Mouse (Mus musculus): Measurements from ENCODE around the gene Tbx3. TPM values are rescaled to one million over a fixed set of nuclear protein-coding genes. Genes with fewer than 3 reads are reported as not detected.

The Tbx3 gene
- polyA plus RNA-seq, 1 experiment = 4.5 TPM

DNA sequence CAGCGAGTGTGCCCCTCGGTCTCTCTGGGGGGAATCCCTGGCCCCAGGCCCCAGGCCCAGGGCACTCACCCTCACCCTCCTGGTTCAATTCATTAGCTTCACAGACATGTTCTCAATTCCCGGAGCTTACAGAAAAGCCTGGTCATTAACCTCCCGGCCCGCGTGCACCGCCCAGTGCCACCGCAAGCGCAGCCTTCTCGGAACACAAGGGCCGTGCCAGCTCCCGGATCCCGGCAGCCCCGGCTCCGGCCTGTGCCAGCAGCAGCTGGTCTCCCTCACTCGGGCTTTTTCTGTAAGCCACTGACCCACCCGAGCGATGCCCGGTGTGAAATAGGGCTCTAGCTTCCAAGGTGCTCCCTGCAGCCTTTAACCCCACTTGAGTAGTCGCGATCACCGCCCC lies 43.8 kb upstream of the Tbx3 start:
- H3K27me3 ChIP-seq (ENCODE audit: control insufficient read depth, insufficient read depth, insufficient read length) = no peaks in the 10 kb centered on the region
- no peak overlapping the region for H3K4me3 ChIP-seq (ENCODE audit: insufficient read depth, poor library complexity, severe bottlenecking)
- no peaks in the 10 kb centered on the region for H3K79me3 ChIP-seq (ENCODE audit: low read depth)
- no peaks in the 10 kb centered on the region for H3K36me3 ChIP-seq (ENCODE audit: control insufficient read depth, insufficient read depth)
- H3K79me2 ChIP-seq (ENCODE audit: control insufficient read depth, insufficient read depth) = no peaks in the 10 kb centered on the region
- H3ac ChIP-seq (ENCODE audit: control insufficient read depth, insufficient read length, low read depth) = no peak overlapping the region
- TF ChIP-seq USF1 (IDR thresholded peaks at IDR 0.05; ENCODE audit: low read depth) = no peak
- TF ChIP-seq MAX (IDR thresholded peaks at IDR 0.05) = no peak

DNA sequence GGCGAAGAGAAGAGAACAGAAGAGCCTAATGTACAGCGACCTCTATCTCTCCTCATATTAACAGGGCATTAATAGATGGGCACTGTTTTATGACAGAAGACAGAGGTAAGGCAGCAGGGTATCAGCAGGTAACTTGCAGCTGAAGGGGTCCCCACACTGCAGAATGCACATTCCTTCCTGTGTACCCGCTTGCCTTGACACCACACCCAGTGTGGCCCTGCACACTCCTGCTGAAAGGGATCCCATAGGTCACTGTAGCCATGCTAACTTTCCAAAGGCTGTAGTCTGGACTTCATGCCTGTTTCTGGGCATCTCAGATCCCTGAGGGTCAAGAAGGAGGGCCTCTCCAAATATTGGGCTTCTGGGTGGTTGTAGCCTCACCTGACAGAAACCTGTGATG lies 42.4 kb upstream of the Tbx3 start:
- Histone ChIP-seq H3K79me3 (ENCODE audit: low read depth) (no peaks in the 10 kb centered on the region), H3K36me3 (ENCODE audit: control insufficient read depth, insufficient read depth) (no peaks in the 10 kb centered on the region), H3ac (ENCODE audit: control insufficient read depth, insufficient read length, low read depth) (no peak overlapping the region), H3K4me3 (ENCODE audit: insufficient read depth, poor library complexity, severe bottlenecking) (no peak overlapping the region), H3K27me3 (ENCODE audit: control insufficient read depth, insufficient read depth, insufficient read length) (no peaks in the 10 kb centered on the region), H3K79me2 (ENCODE audit: control insufficient read depth, insufficient read depth) (no peaks in the 10 kb centered on the region)
- TF ChIP-seq CEBPB (IDR thresholded peaks at IDR 0.05; ENCODE audit: low read depth) = no peak
- TF ChIP-seq MYOD1 (IDR thresholded peaks at IDR 0.05; ENCODE audit: control insufficient read depth, insufficient read length, low read depth) = no peak

DNA sequence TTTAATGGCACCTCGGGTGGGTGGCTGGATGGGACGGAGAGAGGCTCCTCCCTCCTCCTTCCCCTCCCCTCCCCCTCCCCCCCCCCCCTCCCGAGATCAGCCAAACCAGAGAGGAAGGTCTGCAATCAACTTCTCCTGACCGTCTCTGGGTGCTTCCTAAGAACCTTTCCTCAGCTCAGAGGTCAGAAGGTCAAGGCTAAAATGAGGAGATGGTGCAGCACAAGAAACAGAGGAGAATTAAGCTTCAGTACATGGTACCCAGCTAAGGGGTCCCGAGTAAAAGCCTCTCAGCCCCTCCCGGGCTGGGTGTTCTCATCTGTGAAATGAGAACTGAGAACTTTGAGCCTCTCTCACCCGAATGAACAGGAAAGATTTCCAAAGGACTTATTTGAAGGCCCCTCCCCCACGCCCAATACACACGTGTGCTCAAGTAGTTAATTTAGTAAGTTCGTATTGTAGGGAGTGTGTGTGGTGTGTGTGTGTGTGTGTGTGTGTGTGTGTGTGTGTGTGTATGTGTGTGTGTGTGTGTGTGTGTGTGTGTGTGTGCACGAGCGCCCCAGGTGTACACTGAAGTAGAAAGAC lies 41.6 kb upstream of the Tbx3 start:
- H3K27me3 ChIP-seq (ENCODE audit: control insufficient read depth, insufficient read depth, insufficient read length) = no peaks in the 10 kb centered on the region

DNA sequence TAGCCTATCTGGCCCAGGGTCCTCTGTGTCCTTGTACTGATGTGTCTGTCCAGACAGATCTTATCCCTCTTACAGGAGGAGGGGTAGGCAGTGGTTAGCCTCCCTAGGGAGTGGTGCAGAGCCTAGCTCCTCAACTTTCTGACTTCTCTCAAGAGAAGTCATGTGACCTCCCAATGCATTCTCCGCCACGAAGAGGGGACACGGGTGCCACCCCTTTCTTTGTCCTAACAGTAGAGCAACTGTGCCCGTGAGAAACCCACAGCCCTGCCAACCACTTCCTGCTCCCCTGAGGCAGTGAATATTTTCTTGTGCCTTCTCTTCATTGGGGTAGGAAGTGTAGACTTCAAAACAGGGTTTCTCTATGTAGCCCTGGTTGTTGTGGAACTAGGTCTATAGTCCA lies 36.9 kb upstream of the Tbx3 start:
- no peak overlapping the region for H3K4me3 ChIP-seq (ENCODE audit: insufficient read depth, poor library complexity, severe bottlenecking)
- no peaks in the 10 kb centered on the region for H3K36me3 ChIP-seq (ENCODE audit: control insufficient read depth, insufficient read depth)
- no peaks in the 10 kb centered on the region for H3K79me3 ChIP-seq (ENCODE audit: low read depth)
- no peaks in the 10 kb centered on the region for H3K79me2 ChIP-seq (ENCODE audit: control insufficient read depth, insufficient read depth)
- H3ac ChIP-seq (ENCODE audit: control insufficient read depth, insufficient read length, low read depth) = no peak overlapping the region
- H3K27me3 ChIP-seq (ENCODE audit: control insufficient read depth, insufficient read depth, insufficient read length) = no peaks in the 10 kb centered on the region
- TF ChIP-seq CEBPB (IDR thresholded peaks at IDR 0.05; ENCODE audit: low read depth) = no peak
- no peak for TF ChIP-seq MYOG (IDR thresholded peaks at IDR 0.05; ENCODE audit: control insufficient read depth, extremely low read depth, insufficient read length)
- no peak for TF ChIP-seq MYOD1 (IDR thresholded peaks at IDR 0.05; ENCODE audit: control insufficient read depth, insufficient read length, low read depth)
- no peak for TF ChIP-seq MAX (IDR thresholded peaks at IDR 0.05)
- TF ChIP-seq CTCF (IDR thresholded peaks at IDR 0.05; ENCODE audit: control insufficient read depth, insufficient read depth, insufficient read length) = no peak
- TF ChIP-seq USF1 (IDR thresholded peaks at IDR 0.05; ENCODE audit: low read depth) = no peak
- TF ChIP-seq FOSL1 (IDR thresholded peaks at IDR 0.05; ENCODE audit: insufficient read depth, low read length, poor library complexity, severe bottlenecking) = no peak

More for the DNA sequence above, 41.6 kb upstream of the Tbx3 start:
- H3K79me2 ChIP-seq (ENCODE audit: control insufficient read depth, insufficient read depth) = no peaks in the 10 kb centered on the region
- no peak overlapping the region for H3ac ChIP-seq (ENCODE audit: control insufficient read depth, insufficient read length, low read depth)
- H3K36me3 ChIP-seq (ENCODE audit: control insufficient read depth, insufficient read depth) = no peaks in the 10 kb centered on the region
- H3K79me3 ChIP-seq (ENCODE audit: low read depth) = no peaks in the 10 kb centered on the region
- H3K4me3 ChIP-seq (ENCODE audit: insufficient read depth, poor library complexity, severe bottlenecking) = no peak overlapping the region
- no peak for TF ChIP-seq MYOD1 (IDR thresholded peaks at IDR 0.05; ENCODE audit: control insufficient read depth, insufficient read length, low read depth)
- TF ChIP-seq MAX (IDR thresholded peaks at IDR 0.05) = no peak
- no peak for TF ChIP-seq FOSL1 (IDR thresholded peaks at IDR 0.05; ENCODE audit: insufficient read depth, low read length, poor library complexity, severe bottlenecking)
- no peak for TF ChIP-seq CEBPB (IDR thresholded peaks at IDR 0.05; ENCODE audit: low read depth)
- no peak for TF ChIP-seq CTCF (IDR thresholded peaks at IDR 0.05; ENCODE audit: control insufficient read depth, insufficient read depth, insufficient read length)
- no peak for TF ChIP-seq USF1 (IDR thresholded peaks at IDR 0.05; ENCODE audit: low read depth)
- TF ChIP-seq MYOG (IDR thresholded peaks at IDR 0.05; ENCODE audit: control insufficient read depth, extremely low read depth, insufficient read length) = no peak

DNA sequence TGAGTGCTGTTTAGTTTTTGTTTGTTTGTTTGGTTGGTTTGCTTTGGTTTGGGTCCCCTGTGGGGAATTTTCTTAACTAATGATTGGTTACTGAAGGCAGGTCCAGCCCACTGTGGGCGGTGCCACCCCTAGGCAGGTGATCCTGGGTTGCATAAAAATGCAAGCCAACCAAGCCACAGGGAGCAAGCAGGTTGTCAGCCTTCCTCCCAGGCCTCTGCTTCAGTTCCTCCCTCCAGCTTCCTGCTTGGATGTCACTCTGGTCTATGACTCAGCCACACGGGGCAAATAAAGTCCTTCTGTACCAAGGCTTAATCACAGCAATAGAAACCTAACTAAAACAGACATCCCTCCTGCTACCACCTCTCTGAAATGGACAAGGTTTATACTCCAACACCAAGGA lies 35.6 kb upstream of the Tbx3 start:
- no peaks in the 10 kb centered on the region for H3K79me3 ChIP-seq (ENCODE audit: low read depth)
- no peaks in the 10 kb centered on the region for H3K79me2 ChIP-seq (ENCODE audit: control insufficient read depth, insufficient read depth)
- H3K27me3 ChIP-seq (ENCODE audit: control insufficient read depth, insufficient read depth, insufficient read length) = no peaks in the 10 kb centered on the region
- H3ac ChIP-seq (ENCODE audit: control insufficient read depth, insufficient read length, low read depth) = no peak overlapping the region
- TF ChIP-seq MAX (IDR thresholded peaks at IDR 0.05) (no peak), CEBPB (IDR thresholded peaks at IDR 0.05; ENCODE audit: low read depth) (no peak), FOSL1 (IDR thresholded peaks at IDR 0.05; ENCODE audit: insufficient read depth, low read length, poor library complexity, severe bottlenecking) (no peak), MYOD1 (IDR thresholded peaks at IDR 0.05; ENCODE audit: control insufficient read depth, insufficient read length, low read depth) (no peak)
- H3K4me3 ChIP-seq (ENCODE audit: insufficient read depth, poor library complexity, severe bottlenecking) = no peak overlapping the region
- H3K36me3 ChIP-seq (ENCODE audit: control insufficient read depth, insufficient read depth) = no peaks in the 10 kb centered on the region

DNA sequence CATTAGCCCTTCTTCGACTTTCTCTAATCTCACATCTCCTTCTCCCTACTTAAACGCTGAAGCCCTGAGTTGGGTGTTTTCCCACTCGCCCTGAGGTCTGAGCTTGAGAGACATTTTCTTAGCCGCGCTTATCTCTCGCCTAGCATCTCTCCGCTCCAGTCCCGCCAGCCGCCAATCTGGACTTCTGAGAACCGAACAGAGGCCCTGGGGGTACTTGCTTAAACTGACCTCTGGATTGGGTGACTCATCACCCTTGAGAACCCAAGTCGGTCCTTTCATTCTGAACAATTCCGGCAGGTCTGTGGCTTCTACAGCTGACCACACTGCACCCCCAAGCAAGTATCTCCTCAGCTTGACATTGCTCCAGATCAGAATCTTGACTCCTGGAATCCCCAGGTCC lies 32.2 kb upstream of the Tbx3 start:
- no peak for TF ChIP-seq MYOG (IDR thresholded peaks at IDR 0.05; ENCODE audit: control insufficient read depth, extremely low read depth, insufficient read length)
- TF ChIP-seq CTCF (IDR thresholded peaks at IDR 0.05; ENCODE audit: control insufficient read depth, insufficient read depth, insufficient read length) = no peak
- no peak for TF ChIP-seq MAX (IDR thresholded peaks at IDR 0.05)
- TF ChIP-seq FOSL1 (IDR thresholded peaks at IDR 0.05; ENCODE audit: insufficient read depth, low read length, poor library complexity, severe bottlenecking) = no peak
- TF ChIP-seq CEBPB (IDR thresholded peaks at IDR 0.05; ENCODE audit: low read depth) = no peak
- no peak for TF ChIP-seq MYOD1 (IDR thresholded peaks at IDR 0.05; ENCODE audit: control insufficient read depth, insufficient read length, low read depth)
- no peak for TF ChIP-seq USF1 (IDR thresholded peaks at IDR 0.05; ENCODE audit: low read depth)
- no peak overlapping the region for H3ac ChIP-seq (ENCODE audit: control insufficient read depth, insufficient read length, low read depth)
- no peaks in the 10 kb centered on the region for H3K79me3 ChIP-seq (ENCODE audit: low read depth)
- H3K27me3 ChIP-seq (ENCODE audit: control insufficient read depth, insufficient read depth, insufficient read length) = no peaks in the 10 kb centered on the region
- H3K79me2 ChIP-seq (ENCODE audit: control insufficient read depth, insufficient read depth) = no peaks in the 10 kb centered on the region
- no peak overlapping the region for H3K4me3 ChIP-seq (ENCODE audit: insufficient read depth, poor library complexity, severe bottlenecking)
- no peaks in the 10 kb centered on the region for H3K36me3 ChIP-seq (ENCODE audit: control insufficient read depth, insufficient read depth)
